Mouse (Mus musculus): Measurements from ENCODE around the gene Hoxc11. TPM values are rescaled to one million over a fixed set of nuclear protein-coding genes. Genes with fewer than 3 reads are reported as not detected.
A peak's percentile ranks its signal among the peaks of the same experiment; 100 is the strongest.

The Hoxc11 gene
- 2.1 and 2.6 TPM in 2 replicates for polyA plus RNA-seq (2015; fragmentation: Nextera tagmentation; extraction: Ambion mirVana)

DNA sequence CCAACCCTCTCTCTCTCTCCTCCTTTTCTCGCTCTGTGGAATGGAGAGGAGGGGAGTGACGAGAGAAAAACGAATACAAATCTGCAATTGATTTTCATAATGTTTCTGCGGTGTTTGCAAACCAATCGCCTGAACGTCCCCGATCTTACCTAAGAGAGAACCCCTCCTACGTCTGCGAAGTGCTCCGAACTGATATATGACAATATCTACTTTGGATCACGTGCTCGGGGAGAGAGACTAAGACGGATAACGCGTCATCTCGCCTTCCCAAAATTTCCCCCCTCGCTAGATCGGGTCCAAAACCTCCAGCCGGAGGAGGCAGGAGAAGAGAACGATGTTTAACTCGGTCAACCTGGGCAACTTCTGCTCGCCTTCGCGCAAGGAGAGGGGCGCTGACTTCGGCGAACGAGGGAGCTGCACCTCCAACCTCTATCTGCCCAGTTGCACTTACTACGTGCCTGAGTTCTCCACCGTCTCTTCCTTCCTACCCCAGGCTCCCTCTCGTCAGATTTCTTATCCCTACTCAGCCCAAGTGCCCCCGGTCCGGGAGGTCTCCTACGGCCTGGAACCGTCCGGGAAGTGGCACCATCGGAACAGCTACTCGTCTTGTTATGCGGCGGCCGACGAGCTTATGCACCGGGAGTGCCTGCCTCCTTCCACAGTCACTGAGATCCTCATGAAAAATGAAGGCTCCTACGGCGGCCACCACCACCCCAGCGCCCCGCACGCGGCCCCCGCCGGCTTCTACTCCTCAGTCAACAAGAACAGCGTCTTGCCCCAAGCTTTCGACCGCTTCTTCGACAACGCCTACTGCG is at the start of gene Hoxc11:
Hoxc11 (plus strand) TSS at position 236 of the 815 bp plus-strand sequence.
- ATAC-seq (ENCODE audit: low FRiP score, low read depth), result no peak
- peak within 1 kb of the TSS; percentile 61 for H3K4me2 ChIP-seq (replicated peaks)
- H3K27me3 ChIP-seq, result peaks cover 96% of the 10 kb centered on the region
- H3K36me3 ChIP-seq, result no peaks in the 10 kb centered on the region
- peak within 1 kb of the TSS; percentile 80 for H3K9ac ChIP-seq
- WGBS, result under 1% methylated on average over 57 of the region's 57 CpGs
- peak within 1 kb of the TSS; percentile 72; the same call in 1 of the 2 replicates for H3K27ac ChIP-seq
- peaks cover 43% of the 10 kb centered on the region for H3K4me1 ChIP-seq
- no peaks in the 10 kb centered on the region for H3K9me3 ChIP-seq
- H3K4me3 ChIP-seq, result peak within 1 kb of the TSS; percentile 47

DNA sequence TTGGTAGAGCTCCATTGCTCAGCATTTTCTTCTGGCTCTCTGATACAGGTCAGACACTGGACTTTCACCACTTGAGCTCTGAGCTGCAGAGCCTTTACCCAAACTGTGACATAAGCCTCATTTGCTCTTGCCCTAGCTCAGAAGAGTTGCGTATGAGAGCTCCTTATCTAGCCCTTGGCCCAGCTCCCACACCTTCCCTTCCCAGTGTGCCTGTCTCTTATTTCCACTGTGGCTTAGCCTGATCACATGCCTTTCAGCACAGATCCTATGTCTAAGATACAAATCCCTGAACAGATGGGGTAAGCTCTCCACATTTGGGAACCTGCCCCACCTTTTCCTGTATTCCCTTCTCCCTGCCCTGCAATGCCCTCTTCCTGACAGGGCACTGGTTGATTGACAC is 49.3 kb upstream of the Hoxc11 start:
- Histone ChIP-seq H3K27ac (no peak overlapping the region), H3K9me3 (no peaks in the 10 kb centered on the region), H3K4me1 (0 out of 2 replicates have a peak, but pooled peaks cover under 1% of the 10 kb centered on the region), H3K9ac (no peak overlapping the region), H3K4me3 (no peak overlapping the region), H3K27me3 (peaks cover 85% of the 10 kb centered on the region), H3K4me2 (replicated peaks) (no peak overlapping the region), H3K36me3 (no peaks in the 10 kb centered on the region)
- no peak for ATAC-seq (ENCODE audit: low FRiP score, low read depth)
- WGBS, result 46% methylated on average over 1 of the region's 1 CpGs

DNA sequence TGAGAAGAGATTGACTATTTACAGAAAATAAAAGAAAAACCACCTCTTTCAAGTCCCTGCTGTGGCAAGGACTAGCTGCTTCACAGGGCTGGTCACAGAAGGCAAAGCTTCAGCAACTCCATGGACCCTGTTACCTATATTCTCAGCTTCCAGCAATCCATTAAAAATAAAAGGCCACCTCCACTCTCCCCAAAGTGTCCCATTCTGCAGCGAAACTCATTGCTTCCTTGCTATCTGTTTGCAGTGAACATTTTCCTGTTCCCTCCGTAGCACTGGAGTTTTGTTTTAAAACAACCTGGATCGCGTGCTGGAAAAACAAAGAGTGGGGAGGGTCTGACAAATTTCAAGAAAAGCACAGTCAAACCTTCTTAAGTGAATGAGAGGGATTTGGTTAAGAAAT is 44.7 kb upstream of the Hoxc11 start:
- WGBS, result 0% methylated on average over 4 of the region's 4 CpGs
- peaks cover 92% of the 10 kb centered on the region for H3K27me3 ChIP-seq
- no peak overlapping the region for H3K4me3 ChIP-seq
- no peak overlapping the region for H3K27ac ChIP-seq
- H3K4me1 ChIP-seq, result 0 out of 2 replicates have a peak, but pooled peaks cover 4% of the 10 kb centered on the region
- H3K9ac ChIP-seq, result no peak overlapping the region
- no peak for ATAC-seq (ENCODE audit: low FRiP score, low read depth)
- no peaks in the 10 kb centered on the region for H3K9me3 ChIP-seq
- H3K36me3 ChIP-seq, result no peaks in the 10 kb centered on the region
- H3K4me2 ChIP-seq (replicated peaks), result no peak overlapping the region

DNA sequence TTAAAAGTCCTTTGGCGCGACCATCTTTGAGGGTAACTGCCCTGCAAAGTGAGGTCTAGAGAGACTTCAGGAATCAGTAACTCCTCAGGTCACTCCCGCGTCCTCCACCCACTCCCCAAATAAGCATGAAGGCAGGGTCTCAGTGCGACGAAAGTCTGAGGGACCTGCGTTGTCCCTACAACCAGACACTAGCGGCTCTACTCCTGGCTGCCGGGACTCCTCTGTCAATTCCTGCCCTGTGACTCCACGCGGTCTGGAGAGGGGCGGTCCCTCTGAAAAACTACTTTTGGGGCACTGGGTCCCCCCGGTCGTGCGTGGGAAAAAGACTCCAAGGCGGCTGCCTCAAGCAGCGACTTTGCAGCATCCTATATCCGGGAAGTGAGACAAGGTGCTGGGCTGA is 44.2 kb upstream of the Hoxc11 start:
- H3K36me3 ChIP-seq, result no peaks in the 10 kb centered on the region
- H3K4me1 ChIP-seq, result 0 out of 2 replicates have a peak, but pooled peaks cover 4% of the 10 kb centered on the region
- H3K4me2 ChIP-seq (replicated peaks), result peak overlapping the region; percentile 37
- 0 out of 2 replicates have a peak overlapping the region, but pooled peaks have one; percentile 39 for H3K9ac ChIP-seq
- H3K27ac ChIP-seq, result no peak overlapping the region
- H3K9me3 ChIP-seq, result no peaks in the 10 kb centered on the region
- 0 out of 2 replicates have a peak overlapping the region, but pooled peaks have one; percentile 1 for H3K4me3 ChIP-seq
- ATAC-seq (ENCODE audit: low FRiP score, low read depth), result no peak
- peaks cover 92% of the 10 kb centered on the region for H3K27me3 ChIP-seq
- under 1% methylated on average over 18 of the region's 18 CpGs for WGBS

DNA sequence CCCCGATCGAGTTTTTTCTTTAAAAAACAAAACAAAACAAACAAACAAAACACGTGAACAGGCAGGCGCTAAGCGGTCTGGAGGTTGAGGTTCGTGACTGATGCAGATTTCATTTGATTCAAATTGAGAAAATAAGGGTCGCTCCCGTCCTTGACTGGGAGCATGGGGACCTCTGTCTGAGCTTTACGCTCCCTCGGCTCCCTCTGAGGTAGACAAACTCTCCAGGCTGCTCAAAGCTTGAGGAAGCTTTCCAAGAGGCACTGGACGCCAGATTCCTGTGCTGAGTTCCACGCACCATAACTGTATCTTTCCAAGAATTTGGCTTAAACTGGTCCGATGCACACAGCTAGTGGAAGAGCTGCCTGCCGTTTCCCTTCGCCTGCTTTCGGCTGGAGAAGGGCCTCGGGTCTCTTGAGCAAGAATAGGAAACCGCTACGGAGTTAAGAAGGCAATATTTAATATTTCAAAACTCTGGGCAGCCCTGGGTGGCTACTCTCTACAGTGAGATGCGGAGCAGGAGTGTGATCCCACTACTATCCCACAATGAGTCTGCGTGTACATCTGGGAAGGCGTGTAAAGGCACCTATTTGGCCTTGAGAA is 43.6 kb upstream of the Hoxc11 start:
- ATAC-seq (ENCODE audit: low FRiP score, low read depth), result no peak
- Histone ChIP-seq H3K9ac (no peak overlapping the region), H3K4me1 (0 out of 2 replicates have a peak, but pooled peaks cover 4% of the 10 kb centered on the region), H3K4me2 (replicated peaks) (peak overlapping the region; percentile 37), H3K27ac (no peak overlapping the region), H3K36me3 (no peaks in the 10 kb centered on the region), H3K4me3 (0 out of 2 replicates have a peak overlapping the region, but pooled peaks have one; percentile 1), H3K27me3 (peaks cover 90% of the 10 kb centered on the region), H3K9me3 (no peaks in the 10 kb centered on the region)
- WGBS, result 1% methylated on average over 22 of the region's 22 CpGs

DNA sequence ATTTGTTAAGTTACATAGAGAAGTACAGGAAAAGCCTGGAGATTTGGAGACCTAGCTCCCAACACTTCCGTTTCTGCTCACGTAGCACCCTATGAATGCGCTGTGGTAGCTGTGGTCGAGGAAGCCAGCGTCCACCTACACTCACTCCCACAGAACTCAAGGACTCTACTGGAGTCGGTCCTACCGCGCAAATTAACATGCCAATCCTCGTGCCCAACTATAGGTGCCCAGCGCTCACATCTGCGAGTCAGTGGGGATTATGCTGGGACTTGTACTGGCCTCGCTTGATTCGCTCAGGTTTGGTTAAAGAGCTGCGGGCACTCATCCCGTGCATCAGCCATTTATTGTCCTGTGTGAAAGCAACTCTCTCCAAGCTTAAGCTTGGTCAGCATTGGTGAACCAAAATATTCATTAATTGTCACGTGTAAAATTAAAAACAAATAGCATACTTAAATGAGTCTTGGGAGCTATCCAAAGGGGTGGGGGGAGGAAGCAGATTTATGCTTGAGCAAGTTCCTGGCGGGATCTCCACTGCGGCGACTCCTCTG is 41.1 kb upstream of the Hoxc11 start:
- Histone ChIP-seq H3K4me3 (no peak overlapping the region), H3K9me3 (no peaks in the 10 kb centered on the region), H3K4me1 (0 out of 2 replicates have a peak, but pooled peaks cover 4% of the 10 kb centered on the region), H3K36me3 (no peaks in the 10 kb centered on the region), H3K27me3 (peaks cover 91% of the 10 kb centered on the region), H3K27ac (no peak overlapping the region), H3K4me2 (replicated peaks) (no peak overlapping the region), H3K9ac (no peak overlapping the region)
- under 1% methylated on average over 19 of the region's 19 CpGs for WGBS
- no peak for ATAC-seq (ENCODE audit: low FRiP score, low read depth)

DNA sequence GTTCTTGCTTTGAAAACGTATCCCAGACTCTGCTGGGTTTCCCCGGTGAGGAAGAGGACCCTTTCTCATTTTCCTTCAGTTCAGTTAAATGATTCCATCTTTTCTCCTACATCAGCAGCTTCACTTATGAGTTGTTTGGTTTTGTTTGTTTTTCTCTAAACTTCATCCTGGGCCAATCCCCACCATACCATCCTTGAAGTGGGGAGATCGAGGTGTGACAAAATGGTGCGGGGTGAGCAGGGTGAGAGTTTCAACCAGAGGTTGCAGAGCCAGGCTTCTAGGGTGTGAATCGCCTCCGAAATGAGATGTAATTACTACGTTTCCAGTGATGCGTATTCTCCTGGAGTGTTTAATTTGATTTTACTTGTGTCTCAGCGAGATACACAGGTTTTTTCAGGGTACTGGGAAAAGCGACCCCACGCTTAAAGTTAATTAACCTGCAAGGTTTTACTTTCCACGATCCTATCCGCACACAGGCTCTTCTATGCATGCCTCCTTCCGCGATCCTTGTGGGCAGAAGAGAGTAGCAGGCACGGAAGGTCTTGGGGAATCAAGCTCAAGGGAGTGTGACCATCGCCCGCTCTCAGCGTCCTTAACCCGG is 36.2 kb upstream of the Hoxc11 start:
- Histone ChIP-seq H3K36me3 (no peaks in the 10 kb centered on the region), H3K4me3 (no peak overlapping the region), H3K27me3 (peaks cover 94% of the 10 kb centered on the region), H3K9me3 (no peaks in the 10 kb centered on the region), H3K4me1 (peaks cover 13% of the 10 kb centered on the region), H3K4me2 (replicated peaks) (no peak overlapping the region), H3K27ac (no peak overlapping the region), H3K9ac (no peak overlapping the region)
- WGBS, result 1% methylated on average over 20 of the region's 20 CpGs
- no peak for ATAC-seq (ENCODE audit: low FRiP score, low read depth)

DNA sequence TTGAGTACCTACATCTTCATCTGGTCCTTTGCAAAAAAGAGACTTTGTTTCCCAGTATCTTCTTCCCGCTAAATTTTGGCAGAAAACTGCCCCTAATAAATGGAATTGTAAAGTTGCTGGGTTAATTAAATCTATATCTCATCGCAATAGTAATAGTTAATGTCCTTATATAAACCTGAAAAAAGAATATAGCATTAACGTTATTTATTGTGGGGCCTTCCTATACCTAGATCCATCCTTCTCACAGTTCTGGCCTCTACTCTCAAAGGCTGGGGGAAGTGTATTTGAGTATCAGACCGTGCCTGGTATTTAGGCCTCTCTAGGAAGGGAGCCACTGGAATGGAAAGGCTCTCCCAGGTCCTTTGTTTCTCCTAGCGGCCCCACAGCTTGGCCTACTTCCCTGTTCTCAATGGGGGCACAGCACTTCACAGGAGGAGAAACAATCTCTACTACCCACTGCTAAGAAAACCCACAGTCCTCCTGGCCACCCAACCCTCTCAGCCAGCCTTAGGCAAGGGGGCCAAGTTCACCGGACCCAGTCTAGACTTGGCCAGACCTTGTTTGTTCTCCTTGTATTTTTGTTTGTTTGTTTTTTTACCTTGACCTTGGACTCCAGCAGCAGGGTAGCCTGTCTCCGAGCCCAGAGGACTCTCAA is 35.5 kb upstream of the Hoxc11 start:
- H3K4me3 ChIP-seq, result no peak overlapping the region
- H3K9me3 ChIP-seq, result no peaks in the 10 kb centered on the region
- H3K27me3 ChIP-seq, result peaks cover 94% of the 10 kb centered on the region
- H3K36me3 ChIP-seq, result no peaks in the 10 kb centered on the region
- no peak overlapping the region for H3K4me2 ChIP-seq (replicated peaks)
- no peak overlapping the region for H3K9ac ChIP-seq
- no peak for ATAC-seq (ENCODE audit: low FRiP score, low read depth)
- WGBS, result 5% methylated on average over 7 of the region's 7 CpGs
- H3K27ac ChIP-seq, result no peak overlapping the region
- H3K4me1 ChIP-seq, result peaks cover 13% of the 10 kb centered on the region

DNA sequence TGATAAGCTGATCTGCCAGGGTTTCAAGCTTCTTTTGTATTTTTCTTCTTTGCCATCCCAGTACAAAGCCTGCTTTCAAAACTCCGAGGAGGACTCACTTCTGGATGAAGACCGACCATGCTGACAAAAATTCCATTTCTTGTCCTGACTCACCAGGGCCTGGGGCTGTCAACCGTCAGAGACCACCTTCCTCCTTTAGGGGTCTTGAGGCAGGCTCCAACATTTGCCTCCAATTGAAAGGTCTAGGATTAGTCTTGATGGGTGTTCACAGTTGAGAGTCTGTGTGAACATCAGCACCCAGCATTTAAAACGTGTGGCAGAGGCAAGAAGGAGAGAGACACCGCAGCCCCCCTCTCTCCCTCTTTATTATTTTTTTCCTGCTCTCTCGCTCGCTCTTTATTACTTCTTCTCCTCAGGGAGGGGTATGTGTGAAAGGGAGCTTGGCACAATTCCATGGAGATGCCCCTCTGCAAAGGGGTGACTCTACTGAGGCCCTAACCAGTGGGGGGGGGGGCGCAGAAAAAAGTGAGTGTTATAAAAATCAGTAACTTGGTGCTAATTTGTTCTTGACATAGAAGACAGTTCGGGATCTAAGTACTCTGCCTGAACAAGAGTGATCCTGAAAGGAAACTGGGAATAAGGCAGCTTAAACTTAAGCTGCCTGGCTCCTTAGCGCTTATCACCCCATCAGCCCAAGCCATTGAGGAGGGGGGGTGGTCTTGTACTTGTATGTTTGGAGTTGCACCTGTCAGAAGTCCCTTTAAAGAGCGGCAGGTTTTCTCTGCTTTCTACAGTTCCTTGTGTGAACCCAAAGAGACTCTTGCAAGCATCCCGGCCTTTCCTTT is 34.7 kb upstream of the Hoxc11 start:
- Histone ChIP-seq H3K36me3 (no peaks in the 10 kb centered on the region), H3K4me2 (replicated peaks) (peak overlapping the region; percentile 46; the same call in 1 of the 2 replicates), H3K27ac (no peak overlapping the region), H3K4me3 (no peak overlapping the region), H3K9me3 (no peaks in the 10 kb centered on the region), H3K27me3 (peaks cover 97% of the 10 kb centered on the region), H3K4me1 (peaks cover 13% of the 10 kb centered on the region), H3K9ac (no peak overlapping the region)
- 3% methylated on average over 12 of the region's 12 CpGs for WGBS
- ATAC-seq (ENCODE audit: low FRiP score, low read depth), result no peak

DNA sequence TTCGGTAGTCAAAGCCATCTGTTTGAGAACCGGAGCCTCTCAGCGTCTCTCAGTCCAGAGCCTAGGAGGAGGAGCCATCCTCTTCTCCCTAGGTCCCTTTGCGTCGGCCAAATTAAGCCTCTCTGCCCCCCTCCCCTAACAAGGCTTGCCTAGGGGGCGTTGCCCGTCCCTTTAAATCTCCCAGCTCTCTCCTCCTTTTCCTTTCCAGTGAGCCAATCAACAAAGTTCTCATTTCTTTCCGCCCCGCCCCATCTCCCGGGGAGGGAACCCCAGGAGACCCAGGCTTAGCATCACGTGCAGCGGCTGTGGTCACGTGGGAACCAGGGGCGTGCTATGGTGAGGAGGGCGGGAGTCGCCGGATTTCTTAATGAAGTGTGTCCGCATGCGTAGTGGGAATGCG is 33.6 kb upstream of the Hoxc11 start:
- 0 out of 2 replicates have a peak, but pooled peaks have one; percentile 57 for ATAC-seq (ENCODE audit: low FRiP score, low read depth)
- no peak overlapping the region for H3K9ac ChIP-seq
- H3K9me3 ChIP-seq, result no peaks in the 10 kb centered on the region
- H3K36me3 ChIP-seq, result no peaks in the 10 kb centered on the region
- peak overlapping the region; percentile 46 for H3K4me2 ChIP-seq (replicated peaks)
- H3K4me1 ChIP-seq, result peaks cover 13% of the 10 kb centered on the region
- peaks cover 97% of the 10 kb centered on the region for H3K27me3 ChIP-seq
- no peak overlapping the region for H3K27ac ChIP-seq
- H3K4me3 ChIP-seq, result peak overlapping the region; percentile 36
- under 1% methylated on average over 17 of the region's 20 CpGs for WGBS
